Mouse (Mus musculus) ES-Bruce4 (cell line): ENCODE results near the gene Itgb3bp. TPM values are rescaled to one million over a fixed set of nuclear protein-coding genes. Genes with fewer than 3 reads are reported as not detected.

Source experiments
- H3K27ac ChIP-seq: 2 replicates; pipeline ENCODE4 v1.5.1; 2012; ENCODE audit warnings: low read length, inconsistent platforms; ENCODE audit not compliant: insufficient read depth
- H3K27me3 ChIP-seq: 2 replicates; pipeline ENCODE4 v1.6.1; 2012; ENCODE audit warnings: mild to moderate bottlenecking, low read length, inconsistent platforms; ENCODE audit not compliant: control insufficient read depth, poor library complexity, insufficient read depth, severe bottlenecking
- H3K36me3 ChIP-seq: 2 replicates; pipeline ENCODE4 v1.6.1; 2012; ENCODE audit warnings: inconsistent platforms, mild to moderate bottlenecking, low read length, moderate library complexity; ENCODE audit not compliant: control insufficient read depth, poor library complexity, insufficient read depth, severe bottlenecking
- H3K4me1 ChIP-seq: one replicate; pipeline ENCODE4 v1.8.1; 2011; ENCODE audit warnings: low read length; ENCODE audit not compliant: control insufficient read depth, insufficient read depth
- H3K4me3 ChIP-seq: 2 replicates; pipeline ENCODE4 v1.5.1; 2011; ENCODE audit warnings: low read depth, mild to moderate bottlenecking, low read length
- H3K9ac ChIP-seq: 2 replicates; pipeline ENCODE4 v1.6.1; 2012; ENCODE audit warnings: low read depth, mild to moderate bottlenecking, inconsistent platforms; ENCODE audit not compliant: poor library complexity, severe bottlenecking
- H3K9me3 ChIP-seq: replicated peaks from 2 replicates; pipeline ENCODE4 v1.6.1; 2012; ENCODE audit warnings: mild to moderate bottlenecking, low read length, inconsistent platforms; ENCODE audit not compliant: control insufficient read depth, poor library complexity, insufficient read depth, severe bottlenecking
- CTCF ChIP-seq: IDR thresholded peaks from one replicate; pipeline ENCODE4 v1.8.1; 2011; ENCODE audit warnings: low read depth, low read length
- EP300 ChIP-seq: IDR thresholded peaks from 2 replicates; pipeline ENCODE4 v1.6.1; 2011; ENCODE audit warnings: low read depth, low read length; ENCODE audit not compliant: insufficient read depth
- POLR2A ChIP-seq: IDR thresholded peaks from one replicate; pipeline ENCODE4 v1.8.1; 2011; ENCODE audit warnings: low read length; ENCODE audit not compliant: insufficient read depth
- polyA plus RNA-seq: library from polyadenylated mRNA; stranded (reverse); fragments of >200 nt; gene quantifications from 2 replicates; pipeline ENCODE4 v1.2.4, GENCODE M21; 2011; ENCODE audit warnings: low read depth; ENCODE audit not compliant: missing spikeins, insufficient read depth, insufficient read length

Gene Itgb3bp
- polyA plus RNA-seq, 1 experiment: 17.8 TPM

GRCm38 (mm10) chr4:99930518-99931239, 1.1 kb upstream of the Itgb3bp start:
- Histone ChIP-seq H3K9me3 (no peaks in the 10 kb centered on the region), H3K27me3 (no peaks in the 10 kb centered on the region), H3K9ac (no peak overlapping the region), H3K4me3 (peak overlapping the region; percentile 25; the same call in 1 of the 2 replicates), H3K36me3 (no peaks in the 10 kb centered on the region), H3K27ac (no peak overlapping the region), H3K4me1 (peaks cover 2% of the 10 kb centered on the region)
- TF ChIP-seq CTCF (no peak), POLR2A (no peak), EP300 (no peak)

GRCm38 (mm10) chr4:99929149-99929612, 432 bp downstream of the Itgb3bp start, which contains the start of gene Pgm1:
TSS of gene Pgm1 (plus strand) at chr4:99929414.
- TF ChIP-seq POLR2A (no peak), EP300 (0 out of 2 replicates have a peak, but pooled peaks have one; percentile 13), CTCF (no peak)
- H3K27ac ChIP-seq: no peak within 1 kb of the TSS

GRCm38 (mm10) chr4:99928521-99928920, 1.1 kb downstream of the Itgb3bp start:
- H3K9me3 ChIP-seq: no peaks in the 10 kb centered on the region
- no peaks in the 10 kb centered on the region for H3K27me3 ChIP-seq
- peaks cover 2% of the 10 kb centered on the region for H3K4me1 ChIP-seq
- no peak for TF ChIP-seq CTCF
- no peak for TF ChIP-seq EP300
- TF ChIP-seq POLR2A: no peak
- H3K27ac ChIP-seq: no peak overlapping the region
- H3K4me3 ChIP-seq: no peak overlapping the region
- H3K9ac ChIP-seq: no peak overlapping the region
- no peaks in the 10 kb centered on the region for H3K36me3 ChIP-seq

More at GRCm38 (mm10) chr4:99929149-99929612, 432 bp downstream of the Itgb3bp start, which contains the start of gene Pgm1:
- Histone ChIP-seq H3K27me3 (no peaks in the 10 kb centered on the region), H3K9ac (peak within 1 kb of the TSS; percentile 34), H3K4me3 (peak within 1 kb of the TSS; percentile 96), H3K4me1 (peaks cover 2% of the 10 kb centered on the region), H3K9me3 (no peaks in the 10 kb centered on the region), H3K36me3 (no peaks in the 10 kb centered on the region)

- Histone ChIP-seq H3K27me3 (no peaks in the 10 kb centered on the region), H3K4me1 (peaks cover 2% of the 10 kb centered on the region), H3K9me3 (no peaks in the 10 kb centered on the region), H3K4me3 (no peak overlapping the region), H3K36me3 (no peaks in the 10 kb centered on the region), H3K27ac (no peak overlapping the region), H3K9ac (no peak overlapping the region)
- TF ChIP-seq CTCF (no peak), EP300 (no peak), POLR2A (no peak)
These were observed 3.2 kb downstream of the Itgb3bp start for GRCm38 (mm10) chr4:99926380-99926779.

GRCm38 (mm10) chr4:99913894-99914451, 15.6 kb downstream of the Itgb3bp start:
- H3K27me3 ChIP-seq: no peaks in the 10 kb centered on the region; the same call in 1 of the 2 replicates

GRCm38 (mm10) chr4:99882405-99882804, 47.2 kb downstream of the Itgb3bp start:
- no peak overlapping the region for H3K4me3 ChIP-seq
- no peak overlapping the region for H3K9ac ChIP-seq
- H3K27ac ChIP-seq: no peak overlapping the region
- no peaks in the 10 kb centered on the region for H3K4me1 ChIP-seq
- no peaks in the 10 kb centered on the region for H3K9me3 ChIP-seq
- H3K36me3 ChIP-seq: no peaks in the 10 kb centered on the region
- H3K27me3 ChIP-seq: no peaks in the 10 kb centered on the region
- TF ChIP-seq EP300 (no peak), POLR2A (no peak)

More at GRCm38 (mm10) chr4:99913894-99914451, 15.6 kb downstream of the Itgb3bp start:
- TF ChIP-seq EP300: no peak
- TF ChIP-seq CTCF: no peak
- TF ChIP-seq POLR2A: no peak
- Histone ChIP-seq H3K9me3 (no peaks in the 10 kb centered on the region), H3K9ac (no peak overlapping the region), H3K36me3 (no peaks in the 10 kb centered on the region), H3K4me1 (no peaks in the 10 kb centered on the region), H3K27ac (no peak overlapping the region), H3K4me3 (no peak overlapping the region)
